Mouse (Mus musculus) left cerebral cortex, adult 18-20 months (tissue): ENCODE results near the gene Atxn7l3. TPM values are rescaled to one million over a fixed set of nuclear protein-coding genes. Genes with fewer than 3 reads are reported as not detected.

ENCODE experiments used
- DNase-seq, 2 experiments: peaks; one replicate each; pipeline ENCODE4 v3.0.0; 2021 to 2022; ENCODE audit warnings: low spot score in 2 of 2, mixed read lengths in 1 of 2
- long read RNA-seq, 2 experiments: library from polyadenylated mRNA; stranded (forward); transcript quantifications; one replicate each; pipeline ENCODE4 v2.0.0; 2021
- total RNA-seq, 2 experiments: library from RNA; stranded (reverse); gene quantifications; 2 replicates each; pipeline ENCODE4 v1.2.3; 2021

The Atxn7l3 gene
- 100 to 1,000 TPM; 224 to 230 TPM for total RNA-seq
- long read RNA-seq, experiment 1, transcript Atxn7l3-201 (13 exons, 3,688 nt): major isoform, 30 of 134 reads
- long read RNA-seq, experiment 1, partial matches to known transcripts: 9 of 134 reads
- long read RNA-seq, experiment 1, other reads (novel, unspliced or antisense): 91 of 134 reads
- long read RNA-seq, experiment 2, transcript Atxn7l3-202 (13 exons, 3,706 nt): minor isoform, 10 of 88 reads
- long read RNA-seq, experiment 2, transcript Atxn7l3-201 (13 exons, 3,688 nt): major isoform, 21 of 88 reads
- long read RNA-seq, experiment 2, partial matches to known transcripts: 2 of 88 reads
- long read RNA-seq, experiment 2, other reads (novel, unspliced or antisense): 55 of 88 reads

DNA sequence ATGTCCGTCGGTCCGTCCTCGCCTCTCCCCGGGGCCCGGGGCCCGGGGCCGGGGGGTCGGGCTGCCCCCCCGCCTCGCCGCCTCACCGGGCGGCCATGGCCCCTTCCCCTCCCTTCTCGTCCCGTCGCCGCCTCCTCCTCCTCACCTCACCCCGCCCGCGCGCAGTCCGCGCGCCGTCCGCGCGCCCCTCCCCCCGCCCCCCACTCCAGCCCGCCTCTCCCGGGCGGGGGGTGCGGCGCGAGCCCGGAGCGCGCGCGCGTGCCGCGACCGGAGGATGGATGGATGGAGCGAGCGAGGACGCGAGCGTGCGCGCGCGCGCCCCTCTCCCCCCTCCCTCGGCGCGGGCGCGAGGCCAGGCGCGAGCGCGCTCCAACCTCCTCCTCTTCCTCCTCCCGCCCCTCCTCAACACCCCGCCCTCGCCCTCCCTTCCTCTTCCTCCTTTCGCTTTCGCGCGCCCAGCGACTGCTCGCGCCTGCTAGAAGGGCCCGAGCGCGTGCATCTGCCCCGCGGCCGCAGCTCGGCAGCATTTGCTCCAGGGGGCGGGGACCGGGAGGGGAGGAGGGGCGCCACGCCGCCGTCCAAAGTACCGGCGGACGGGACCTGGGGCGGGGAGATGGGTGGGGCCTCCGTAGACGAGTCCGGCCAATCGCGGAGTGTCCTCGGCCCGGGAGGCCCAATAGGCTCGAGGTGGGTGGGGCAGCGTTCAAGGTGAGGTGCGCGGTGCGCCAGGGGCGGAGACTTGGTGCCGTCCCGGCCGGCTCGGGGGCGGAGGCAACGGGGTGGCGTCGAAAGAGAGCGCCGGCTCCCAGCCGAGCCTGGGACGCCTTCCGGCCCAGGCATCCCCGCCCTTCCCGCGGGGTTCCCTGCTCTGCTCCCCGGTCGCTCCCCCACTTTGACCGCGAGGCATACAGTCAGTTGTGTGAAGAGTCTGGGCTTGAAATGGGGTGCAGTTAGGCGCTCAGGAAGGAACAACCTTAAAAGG lies at the start of gene Atxn7l3:
Gene Atxn7l3 (minus strand): TSS at position 141 of the 982 bp plus-strand sequence.
- peak; percentile 95 to 99 for DNase-seq

DNA sequence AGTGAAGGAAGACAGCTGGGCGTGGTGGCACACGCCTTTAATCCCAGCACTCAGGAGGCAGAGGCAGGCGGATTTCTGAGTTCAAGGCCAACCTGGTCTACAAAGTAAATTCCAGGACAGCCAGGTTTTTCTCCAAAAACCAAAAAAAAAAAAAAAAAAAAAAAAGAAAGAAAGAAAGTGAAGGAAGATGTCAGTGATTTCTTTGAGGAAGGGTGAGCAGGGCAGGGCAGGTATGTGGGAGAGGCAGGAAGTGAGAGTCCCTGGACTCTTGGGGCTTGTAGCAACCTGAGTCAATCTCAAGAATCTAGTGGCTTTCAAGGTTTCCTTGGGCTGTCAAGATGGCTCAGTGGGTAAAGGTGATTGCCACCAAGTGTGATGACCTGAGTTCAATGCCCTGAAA lies 48.0 kb upstream of the Atxn7l3 start:
- no peak for DNase-seq

DNA sequence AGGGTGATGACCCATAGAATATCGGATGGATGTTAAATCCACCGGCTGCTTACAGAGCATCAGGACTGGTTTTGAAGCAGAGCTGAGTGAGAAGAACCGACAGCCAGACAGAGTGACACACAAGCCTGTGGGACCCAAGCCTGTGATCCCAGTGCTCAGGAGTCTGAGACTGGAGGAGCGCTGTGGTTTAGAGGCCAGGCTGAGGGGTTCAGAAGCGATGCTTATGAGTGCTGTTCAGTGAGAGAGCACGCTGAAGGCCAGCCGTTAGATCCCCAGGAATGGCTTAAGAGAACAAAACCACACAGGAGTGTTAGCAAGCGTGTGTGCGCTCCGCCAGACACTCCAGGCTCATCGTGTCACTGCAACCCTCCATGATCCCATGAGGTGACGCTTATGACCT lies 46.3 kb upstream of the Atxn7l3 start:
- DNase-seq: no peak

DNA sequence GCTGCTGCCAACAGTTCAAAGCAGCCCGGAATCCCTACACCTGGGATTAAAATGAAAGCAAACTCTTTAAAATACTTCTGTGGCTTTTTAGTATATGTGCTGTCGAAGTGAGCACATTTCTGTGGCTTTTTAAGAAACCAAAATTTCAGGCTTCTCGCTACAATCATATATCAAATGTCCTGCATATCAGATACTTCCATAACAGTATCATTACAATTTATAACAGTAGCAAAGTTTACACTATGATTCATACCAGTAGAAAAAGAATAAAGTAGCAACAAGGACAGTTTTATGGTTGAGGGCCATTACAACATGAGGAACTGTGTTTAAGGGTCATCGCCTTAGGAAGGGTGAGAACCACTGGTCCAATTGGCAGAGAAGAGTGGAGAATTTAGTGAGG lies 44.7 kb upstream of the Atxn7l3 start:
- DNase-seq: no peak

DNA sequence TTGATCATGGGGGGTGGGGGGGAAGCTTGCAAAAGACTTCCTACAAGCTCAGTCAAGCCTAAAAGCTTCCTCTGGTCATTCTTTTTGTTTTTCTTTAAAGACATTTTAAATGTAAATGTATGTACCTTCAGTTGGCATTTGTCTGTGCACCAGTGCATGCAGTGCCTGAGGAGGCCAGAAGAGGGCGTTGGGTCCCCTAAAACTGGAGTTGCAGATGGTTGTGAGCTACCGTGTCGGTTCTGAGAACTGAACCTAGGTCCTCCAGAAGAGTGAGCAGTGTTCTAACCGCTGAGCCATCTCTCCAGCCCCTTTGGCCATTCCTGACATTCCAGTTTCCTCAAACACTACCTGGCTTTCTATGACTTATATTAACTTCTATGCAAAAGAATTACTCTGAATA lies 43.2 kb upstream of the Atxn7l3 start:
- DNase-seq: no peak

GRCm38 (mm10) chr11:102339195-102339594 lies 42.8 kb upstream of the Atxn7l3 start:
- peak in 1 of 2 experiments; percentile 6 for DNase-seq

DNA sequence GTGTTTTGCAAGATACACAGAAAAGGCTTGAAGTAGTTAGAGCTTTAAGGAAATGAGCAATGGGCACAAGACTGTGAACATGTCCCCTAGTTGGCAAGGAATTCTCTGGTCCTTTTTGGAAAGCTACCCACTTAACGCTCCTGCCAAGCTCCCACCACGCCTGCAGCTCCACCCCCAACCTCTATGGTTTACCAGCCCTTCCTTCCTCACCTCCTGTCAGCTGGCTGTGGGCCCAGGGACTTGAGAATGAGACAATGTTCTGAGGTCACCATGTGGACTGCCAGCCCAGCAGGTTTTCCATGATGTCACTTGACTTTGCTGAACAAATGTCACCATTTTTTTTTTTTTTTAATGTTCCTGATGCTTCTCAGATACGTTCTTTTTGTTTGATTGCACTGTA lies 42.1 kb upstream of the Atxn7l3 start:
- peak; percentile 60 to 71 for DNase-seq

GRCm38 (mm10) chr11:102337921-102338320 lies 41.5 kb upstream of the Atxn7l3 start:
- no peak for DNase-seq

GRCm38 (mm10) chr11:102336191-102336590 lies 39.8 kb upstream of the Atxn7l3 start:
- DNase-seq: no peak

DNA sequence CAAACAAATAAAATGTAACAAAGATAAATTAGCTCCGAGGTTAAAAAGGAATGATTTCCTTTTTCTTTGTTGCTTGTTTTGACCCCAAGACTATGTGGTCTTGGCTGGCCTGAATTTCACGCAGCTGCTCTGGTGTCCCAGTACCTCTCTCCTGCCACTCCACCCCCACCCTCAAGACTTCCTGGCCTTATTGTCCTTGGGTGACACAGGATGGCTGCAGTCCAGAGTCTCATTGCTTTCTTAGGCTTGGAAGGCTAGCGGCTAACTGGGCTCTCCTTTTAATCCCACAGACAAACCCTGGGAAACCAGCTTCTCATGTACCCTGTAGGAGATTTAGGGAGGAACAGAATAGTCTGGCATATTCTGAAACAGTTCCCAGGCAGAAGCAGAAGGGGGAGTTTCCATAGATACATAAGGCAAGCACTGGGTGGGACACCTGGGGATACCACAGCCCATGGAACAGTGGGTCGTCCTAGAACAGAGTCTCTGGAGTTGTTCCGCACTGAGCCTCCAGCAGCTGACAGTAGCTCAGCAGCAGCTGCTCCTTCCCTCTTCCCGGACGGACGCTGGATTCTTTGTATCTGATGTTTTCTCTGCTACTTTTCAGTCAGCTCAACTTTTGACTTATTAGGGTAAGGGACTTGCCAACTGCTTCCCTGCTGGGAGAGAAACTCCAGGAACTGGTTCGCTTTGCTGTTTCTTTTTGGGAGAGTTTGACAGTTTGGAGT lies 38.7 kb upstream of the Atxn7l3 start:
- no peak for DNase-seq

DNA sequence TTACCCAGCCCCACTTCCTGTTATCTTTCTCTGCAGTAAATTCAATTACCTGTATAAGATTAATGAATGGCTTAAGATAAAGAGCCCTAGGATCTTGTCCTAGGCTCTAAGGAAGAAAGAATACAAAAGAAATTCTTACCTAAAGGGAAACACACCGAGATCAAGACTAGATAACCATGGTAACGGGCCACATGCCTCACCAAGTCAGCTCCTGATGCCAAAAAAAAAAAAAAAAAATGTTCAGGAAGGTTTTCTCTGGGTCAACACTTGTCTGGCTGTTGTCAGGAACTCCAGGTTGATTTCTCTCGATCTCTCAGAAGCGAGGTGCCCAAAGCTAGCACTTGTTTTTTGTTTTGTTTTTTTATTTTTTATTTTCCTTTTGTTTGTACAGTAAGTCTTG lies 37.6 kb upstream of the Atxn7l3 start:
- DNase-seq: no peak

GRCm38 (mm10) chr11:102333061-102333460 lies 36.6 kb upstream of the Atxn7l3 start:
- DNase-seq: no peak

DNA sequence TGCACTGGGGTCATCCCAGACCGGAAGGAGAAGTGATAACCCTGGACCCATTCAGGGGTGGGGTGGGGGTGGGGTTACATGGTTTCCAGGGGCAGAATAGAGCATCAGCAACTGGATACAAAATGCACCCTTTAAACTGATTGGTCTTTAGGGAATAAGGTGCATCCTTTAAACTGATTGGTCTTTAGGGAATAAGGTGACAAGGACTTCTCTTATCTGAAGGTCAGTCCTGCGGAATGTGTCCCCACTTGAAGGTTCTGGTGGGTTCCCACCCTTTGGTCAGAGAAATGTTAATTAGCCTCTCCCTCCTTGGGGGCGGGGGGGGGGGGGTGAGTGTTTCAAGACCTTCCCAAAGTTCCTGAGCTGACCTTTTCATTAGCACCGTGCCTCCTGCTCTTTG lies 35.4 kb upstream of the Atxn7l3 start:
- DNase-seq: no peak

- DNase-seq: no peak
Observed at GRCm38 (mm10) chr11:102330039-102330438, 33.6 kb upstream of the Atxn7l3 start.

GRCm38 (mm10) chr11:102329518-102329917 lies 33.1 kb upstream of the Atxn7l3 start:
- DNase-seq: no peak

GRCm38 (mm10) chr11:102327839-102328238 lies 31.4 kb upstream of the Atxn7l3 start:
- no peak for DNase-seq

- no peak for DNase-seq
Observed at GRCm38 (mm10) chr11:102327250-102327649, 30.8 kb upstream of the Atxn7l3 start.

- no peak for DNase-seq
Observed at GRCm38 (mm10) chr11:102323516-102323915, 27.1 kb upstream of the Atxn7l3 start.

- DNase-seq: no peak
Observed at GRCm38 (mm10) chr11:102321931-102322330, 25.5 kb upstream of the Atxn7l3 start.

- DNase-seq: peak; percentile 75 to 81
Observed at GRCm38 (mm10) chr11:102320686-102321005, 24.2 kb upstream of the Atxn7l3 start.

- peak; percentile 87 to 92 for DNase-seq
Observed at GRCm38 (mm10) chr11:102319941-102320685, 23.7 kb upstream of the Atxn7l3 start.
